Mouse (Mus musculus) heart, embryonic 14.5 days (tissue): ENCODE results near the gene Xpo1. TPM values are rescaled to one million over a fixed set of nuclear protein-coding genes. Genes with fewer than 3 reads are reported as not detected.

Source experiments
- ATAC-seq: fragments of 200-750 bp; cut with Nextera tagmentation; 2 replicates; pipeline ENCODE4 v1.8.0; 2017; ENCODE audit warnings: low read depth, moderate TSS enrichment; ENCODE audit not compliant: insufficient number of reproducible peaks, insufficient read depth, low FRiP score
- H3K27ac ChIP-seq, 2 experiments: fragments of 200-500 bp in 1 of 2; fragments of 300-500 bp in 1 of 2; sonication (generic) in 1 of 2; replicated peaks in 1 of 2; 2 replicates each; pipeline ENCODE4 v1.5.1; 2012 to 2014; ENCODE audit warnings: low read depth in 2 of 2, low read length in 2 of 2, control low read depth in 1 of 2, mild to moderate bottlenecking in 1 of 2, mixed read lengths in 1 of 2; ENCODE audit not compliant: control insufficient read depth in 1 of 2, insufficient read depth in 1 of 2
- H3K27me3 ChIP-seq: fragments of 300-500 bp; sonication (generic); 2 replicates; pipeline ENCODE4 v1.6.1; 2014; ENCODE audit warnings: mild to moderate bottlenecking, low read length, control low read depth; ENCODE audit not compliant: control insufficient read depth, insufficient read depth
- H3K36me3 ChIP-seq: fragments of 300-500 bp; sonication (generic); 2 replicates; pipeline ENCODE4 v1.6.1; 2014; ENCODE audit warnings: mild to moderate bottlenecking, control low read depth, low read length, mixed read lengths; ENCODE audit not compliant: control insufficient read depth, insufficient read depth
- H3K4me1 ChIP-seq, 2 experiments: fragments of 200-500 bp in 1 of 2; fragments of 300-500 bp in 1 of 2; sonication (generic) in 1 of 2; 2 replicates each; pipeline ENCODE4 v1.6.1; 2012 to 2014; ENCODE audit warnings: low read length in 2 of 2, control low read depth in 1 of 2, mixed read lengths in 1 of 2; ENCODE audit not compliant: control insufficient read depth in 2 of 2, insufficient read depth in 2 of 2
- H3K4me2 ChIP-seq: fragments of 300-500 bp; sonication (generic); 2 replicates; pipeline ENCODE4 v1.6.1; 2014; ENCODE audit warnings: mild to moderate bottlenecking, low read length
- H3K4me3 ChIP-seq, 2 experiments: fragments of 200-500 bp in 1 of 2; fragments of 300-500 bp in 1 of 2; sonication (generic) in 1 of 2; 2 replicates each; pipeline ENCODE4 v1.5.1; 2012 to 2014; ENCODE audit warnings: low read length in 2 of 2, mild to moderate bottlenecking in 2 of 2, control low read depth in 1 of 2, low read depth in 1 of 2, moderate library complexity in 1 of 2; ENCODE audit not compliant: control insufficient read depth in 1 of 2, insufficient read depth in 1 of 2
- H3K9ac ChIP-seq: fragments of 300-500 bp; sonication (generic); 2 replicates; pipeline ENCODE4 v1.6.1; 2014; ENCODE audit warnings: mild to moderate bottlenecking, low read length
- H3K9me3 ChIP-seq: fragments of 300-500 bp; sonication (generic); 2 replicates; pipeline ENCODE4 v1.6.1; 2016; ENCODE audit warnings: low read length, control low read depth; ENCODE audit not compliant: control insufficient read depth
- WGBS: fragments of 180-500 bp; shearing (Covaris S2); extraction: QIAGEN DNeasy Blood & Tissue Kit; methylation state at CpG from one replicate; pipeline ENCODE4 v1.1.7; 2014; 5-methylcytosine and 5-hydroxymethylcytosine counted together
- polyA plus RNA-seq: library from polyadenylated mRNA; unstranded; fragments of >200 nt; fragmentation: Nextera tagmentation; extraction: Ambion mirVana; gene quantifications from 2 replicates; pipeline ENCODE4 v1.2.1, GENCODE M21; 2014

Xpo1 gene
- polyA plus RNA-seq, 1 experiment from 2014 or later: 71.0 TPM

DNA sequence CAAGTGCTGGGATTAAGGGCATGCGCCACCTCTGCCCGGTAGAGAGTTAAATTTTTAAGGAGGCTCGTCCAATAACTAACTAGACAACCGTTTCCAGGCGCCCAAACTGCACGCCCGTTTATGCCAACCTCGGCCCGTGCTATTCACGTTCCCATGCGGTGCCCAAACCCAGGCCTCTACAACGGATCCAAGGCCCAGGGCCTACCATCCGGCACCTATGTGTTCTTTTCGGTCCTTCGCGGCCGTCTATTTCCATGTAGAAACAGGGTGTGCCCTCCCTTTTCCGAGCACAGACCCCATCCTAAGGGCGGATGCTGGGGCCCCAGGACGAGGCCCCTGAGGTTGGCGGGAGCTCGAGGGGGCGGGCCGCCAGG lies 801 bp upstream of the Xpo1 start:
- Histone ChIP-seq H3K4me1 (peaks cover 3 to 16% of the 10 kb centered on the region in 2 experiments; a peak in 3 of 4 replicates), H3K9me3 (no peaks in the 10 kb centered on the region), H3K27ac (peak overlapping the region; percentile 81 to 89), H3K4me3 (peak overlapping the region; percentile 54 to 61), H3K36me3 (no peaks in the 10 kb centered on the region), H3K4me2 (peak overlapping the region; percentile 72), H3K9ac (peak overlapping the region; percentile 85), H3K27me3 (no peaks in the 10 kb centered on the region)
- WGBS: 1% methylated on average over 23 of the region's 24 CpGs
- ATAC-seq: no peak

DNA sequence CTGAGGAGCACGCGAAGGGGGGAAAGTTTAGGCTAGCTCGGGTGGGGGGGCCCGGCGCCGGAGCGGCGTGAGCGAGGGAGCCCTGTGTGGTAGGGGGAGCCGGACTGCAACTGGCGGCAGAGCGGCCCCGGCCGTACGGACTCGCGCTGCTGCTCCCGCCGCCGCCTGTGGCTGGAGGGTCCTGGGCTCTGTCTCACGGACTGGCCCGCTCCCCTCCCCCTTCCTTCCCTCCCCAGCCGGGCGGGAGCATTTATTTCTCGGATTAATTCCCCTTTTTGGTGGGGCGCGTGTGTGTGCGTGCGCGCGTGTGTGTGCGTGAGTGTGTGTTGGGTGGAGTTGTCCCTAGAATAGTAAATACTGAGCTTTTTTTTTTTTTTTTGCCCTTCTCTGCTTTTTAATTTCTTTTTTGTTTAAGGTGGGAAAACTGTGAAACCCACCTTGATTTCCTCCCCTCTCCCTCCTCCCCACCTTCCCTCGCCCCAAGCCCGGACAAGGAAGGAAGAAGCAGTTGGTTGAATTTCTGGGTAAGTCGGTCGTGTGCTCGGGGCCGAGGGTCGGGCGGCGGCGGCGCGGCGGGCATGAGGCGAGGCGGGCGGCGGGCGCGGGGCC lies 457 bp downstream of the Xpo1 start:
- ATAC-seq: peak; percentile 10; the same call in 1 of the 2 replicates
- Histone ChIP-seq H3K27ac (peak overlapping the region; percentile 99 to 100), H3K27me3 (no peaks in the 10 kb centered on the region), H3K4me2 (peak overlapping the region; percentile 88), H3K36me3 (no peaks in the 10 kb centered on the region), H3K4me3 (peak overlapping the region; percentile 99), H3K9me3 (no peaks in the 10 kb centered on the region), H3K4me1 (peaks cover 3 to 26% of the 10 kb centered on the region in 2 experiments), H3K9ac (peak overlapping the region; percentile 100)
- 2% methylated on average over 39 of the region's 51 CpGs for WGBS

DNA sequence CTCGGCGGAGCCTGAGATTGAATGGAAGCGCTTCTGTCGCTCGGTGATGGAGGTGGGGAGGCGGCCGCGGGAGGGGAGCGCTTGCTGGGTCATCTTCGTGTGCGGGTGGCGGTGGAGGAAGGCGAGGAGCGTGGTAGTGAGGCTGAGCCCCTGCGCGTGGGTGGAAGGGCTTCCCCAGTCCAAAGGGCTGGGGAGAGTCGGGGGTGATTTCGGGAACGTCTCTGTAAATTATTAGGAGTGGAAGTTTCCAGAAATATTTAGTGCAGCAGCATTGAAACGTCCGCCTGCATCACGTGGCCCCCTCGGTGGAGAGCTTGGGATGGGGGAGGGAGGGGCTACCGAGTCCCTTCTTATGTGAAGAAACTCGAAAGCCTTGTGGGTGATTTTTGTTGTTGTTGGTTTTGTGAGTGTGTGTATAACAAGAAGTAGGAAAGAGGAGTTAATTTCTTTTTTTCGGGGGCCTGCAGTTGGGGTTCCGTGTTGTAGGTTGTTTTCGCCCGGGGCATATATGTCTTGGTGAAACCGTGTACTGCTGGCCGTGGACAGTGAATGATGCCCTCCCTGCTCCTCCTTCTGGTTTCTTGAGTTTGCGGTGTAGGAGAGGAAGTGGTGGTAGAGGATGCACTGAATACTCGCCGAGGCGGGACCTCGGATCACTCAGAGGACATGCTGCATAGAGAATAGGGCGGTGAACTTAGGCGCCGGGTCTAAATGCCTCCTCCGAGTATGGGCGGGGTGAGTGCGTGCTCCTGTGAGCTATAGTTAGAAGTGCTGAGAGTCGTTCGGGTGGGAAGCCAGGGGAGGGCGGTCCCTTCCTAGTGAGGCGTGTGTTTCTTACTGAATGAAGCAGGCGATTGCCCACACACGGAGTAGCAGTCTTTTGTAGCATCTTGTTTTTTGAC lies 1.2 kb downstream of the Xpo1 start:
- Histone ChIP-seq H3K9me3 (no peaks in the 10 kb centered on the region), H3K27me3 (no peaks in the 10 kb centered on the region), H3K36me3 (peaks cover 5% of the 10 kb centered on the region), H3K4me1 (peaks cover 3 to 26% of the 10 kb centered on the region in 2 experiments), H3K27ac (peak overlapping the region; percentile 99 to 100), H3K4me3 (peak overlapping the region; percentile 99), H3K4me2 (peak overlapping the region; percentile 88), H3K9ac (peak overlapping the region; percentile 100)
- WGBS: under 1% methylated on average over 48 of the region's 48 CpGs
- peak; percentile 12; the same call in 1 of the 2 replicates for ATAC-seq

DNA sequence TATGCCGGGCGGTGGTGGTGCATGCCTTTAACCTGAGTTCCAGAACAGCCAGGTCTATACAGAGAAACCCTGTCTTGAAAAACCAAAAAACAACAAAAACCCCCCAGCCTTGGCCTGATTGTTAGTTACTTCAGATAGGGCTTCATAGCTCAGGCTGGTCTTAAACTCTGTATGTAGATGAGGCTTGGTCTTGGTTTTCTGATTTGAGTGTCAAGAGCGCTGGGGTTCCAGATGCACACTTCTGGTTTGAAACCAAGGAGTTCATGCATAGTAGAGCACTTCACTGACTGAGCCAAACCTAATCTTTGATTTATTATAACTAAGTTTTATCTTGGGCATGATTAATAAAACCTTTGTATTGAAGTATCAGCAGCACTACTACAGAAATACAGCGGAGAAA lies 3.2 kb downstream of the Xpo1 start:
- Histone ChIP-seq H3K4me2 (peak overlapping the region; percentile 88; the same call in 1 of the 2 replicates), H3K27me3 (no peaks in the 10 kb centered on the region), H3K9ac (no peak overlapping the region), H3K4me1 (peaks cover 3 to 26% of the 10 kb centered on the region in 2 experiments), H3K9me3 (no peaks in the 10 kb centered on the region), H3K4me3 (no peak overlapping the region), H3K36me3 (peaks cover 26% of the 10 kb centered on the region), H3K27ac (no peak overlapping the region)
- no peak for ATAC-seq
- 80% methylated on average over 4 of the region's 4 CpGs for WGBS

DNA sequence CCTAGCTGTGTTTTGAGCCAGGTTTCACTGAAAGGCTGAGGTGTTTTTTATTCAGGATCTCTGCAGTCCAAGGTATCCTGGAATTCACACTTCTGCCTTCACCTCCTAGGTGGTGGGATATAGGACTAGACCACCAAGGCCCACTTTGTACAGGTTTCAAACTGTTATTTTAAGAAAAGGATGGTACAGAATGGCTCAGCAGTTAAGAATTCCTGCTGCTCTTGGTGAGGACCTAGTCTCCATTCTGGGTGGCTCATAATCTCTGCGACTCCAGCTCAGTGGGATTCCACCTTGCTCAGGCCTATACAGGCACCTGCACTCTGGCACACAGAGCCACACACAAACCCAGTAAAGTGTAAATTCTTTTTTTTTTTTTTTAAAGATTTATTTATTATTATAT lies 3.6 kb downstream of the Xpo1 start:
- H3K36me3 ChIP-seq: peaks cover 30% of the 10 kb centered on the region
- H3K27me3 ChIP-seq: no peaks in the 10 kb centered on the region
- H3K9me3 ChIP-seq: no peaks in the 10 kb centered on the region
- H3K9ac ChIP-seq: no peak overlapping the region
- WGBS: 73% methylated on average over 1 of the region's 1 CpGs
- peak overlapping the region; percentile 88; the same call in 1 of the 2 replicates for H3K4me2 ChIP-seq
- H3K4me1 ChIP-seq: peaks cover 3 to 26% of the 10 kb centered on the region in 2 experiments
- no peak overlapping the region for H3K4me3 ChIP-seq
- no peak for ATAC-seq
- no peak overlapping the region for H3K27ac ChIP-seq

DNA sequence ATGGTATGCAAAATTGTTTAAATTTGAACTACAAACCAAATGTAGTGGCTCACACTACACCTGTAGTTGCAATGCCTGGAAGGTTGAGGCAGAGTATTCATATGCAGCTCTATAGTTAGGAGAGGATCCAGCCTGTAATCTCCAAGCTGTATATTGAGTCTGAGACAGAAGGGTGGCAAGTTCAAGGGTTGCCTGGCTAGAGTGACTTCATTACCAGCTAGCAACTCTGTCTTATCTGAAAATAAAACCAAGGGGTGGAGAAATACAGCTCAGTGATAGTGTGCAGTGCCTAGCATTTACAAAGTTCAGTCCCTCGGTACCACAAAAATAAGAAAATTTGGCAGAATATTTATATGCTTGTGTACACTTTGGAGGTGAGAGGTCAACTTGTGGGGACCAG lies 4.3 kb downstream of the Xpo1 start:
- no peak overlapping the region for H3K27ac ChIP-seq
- H3K9me3 ChIP-seq: no peaks in the 10 kb centered on the region
- ATAC-seq: no peak
- H3K36me3 ChIP-seq: peaks cover 37% of the 10 kb centered on the region
- no peak overlapping the region for H3K4me2 ChIP-seq
- H3K4me3 ChIP-seq: no peak overlapping the region
- H3K27me3 ChIP-seq: no peaks in the 10 kb centered on the region
- no peak overlapping the region for H3K9ac ChIP-seq
- H3K4me1 ChIP-seq: peaks cover 2 to 26% of the 10 kb centered on the region in 2 experiments
- 72% methylated on average over 1 of the region's 1 CpGs for WGBS

DNA sequence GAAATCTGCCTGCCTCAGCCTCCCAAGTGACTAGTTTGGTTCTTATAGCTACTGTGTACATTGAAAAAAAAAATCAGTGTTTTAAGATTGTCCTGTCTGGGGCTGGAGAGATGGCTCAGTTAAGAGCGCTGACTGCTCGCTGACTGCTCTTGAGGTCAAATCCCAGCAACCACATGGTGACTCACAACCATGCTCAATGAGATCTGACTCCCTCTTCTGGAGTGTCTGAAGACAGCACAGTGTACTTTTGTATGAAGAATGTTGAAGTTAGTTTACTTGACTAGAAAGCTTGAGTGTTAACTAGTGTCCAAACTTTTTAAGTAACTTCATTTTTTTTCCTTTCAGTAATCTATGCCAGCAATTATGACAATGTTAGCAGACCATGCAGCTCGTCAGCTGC lies 5.6 kb downstream of the Xpo1 start:
- Histone ChIP-seq H3K9me3 (no peaks in the 10 kb centered on the region), H3K27ac (no peak overlapping the region), H3K4me1 (peaks cover 2 to 26% of the 10 kb centered on the region in 2 experiments), H3K4me3 (no peak overlapping the region), H3K36me3 (peaks cover 49% of the 10 kb centered on the region), H3K9ac (no peak overlapping the region), H3K4me2 (no peak overlapping the region), H3K27me3 (no peaks in the 10 kb centered on the region)
- ATAC-seq: no peak
- WGBS: 63% methylated on average over 3 of the region's 3 CpGs
